Mouse (Mus musculus) lung, postnatal 0 days (tissue): ENCODE results near the gene Spdl1.

Source experiments
- CTCF ChIP-seq: IDR thresholded peaks from 2 replicates; pipeline ENCODE4 v1.5.1; 2016; ENCODE audit warnings: antibody characterized with exemption, mild to moderate bottlenecking
- EP300 ChIP-seq: IDR thresholded peaks from 2 replicates; pipeline ENCODE4 v1.6.1; 2016; ENCODE audit warnings: antibody characterized with exemption, mild to moderate bottlenecking, control low read depth

GRCm38 (mm10) chr11:34824791-34825190 lies 8.7 kb downstream of the Spdl1 start:
- no peak for TF ChIP-seq CTCF
- no peak for TF ChIP-seq EP300
